Mouse (Mus musculus) small intestine, adult 2 months (tissue): ENCODE measurements around the gene Gpr35.

Experiments used
- CTCF ChIP-seq: fragments of 200-500 bp; IDR thresholded peaks from 2 replicates; pipeline ENCODE4 v1.5.1; 2012; ENCODE audit warnings: low read depth, mild to moderate bottlenecking, control low read depth, inconsistent platforms, low read length, moderate library complexity, mixed read lengths; ENCODE audit not compliant: insufficient replicate concordance, insufficient read length; ENCODE audit errors: extremely low read depth
- POLR2A ChIP-seq: fragments of 200-500 bp; IDR thresholded peaks from 2 replicates; pipeline ENCODE4 v1.6.1; 2012; ENCODE audit warnings: low read depth, mild to moderate bottlenecking, control low read depth, inconsistent platforms, low read length, moderate library complexity

DNA sequence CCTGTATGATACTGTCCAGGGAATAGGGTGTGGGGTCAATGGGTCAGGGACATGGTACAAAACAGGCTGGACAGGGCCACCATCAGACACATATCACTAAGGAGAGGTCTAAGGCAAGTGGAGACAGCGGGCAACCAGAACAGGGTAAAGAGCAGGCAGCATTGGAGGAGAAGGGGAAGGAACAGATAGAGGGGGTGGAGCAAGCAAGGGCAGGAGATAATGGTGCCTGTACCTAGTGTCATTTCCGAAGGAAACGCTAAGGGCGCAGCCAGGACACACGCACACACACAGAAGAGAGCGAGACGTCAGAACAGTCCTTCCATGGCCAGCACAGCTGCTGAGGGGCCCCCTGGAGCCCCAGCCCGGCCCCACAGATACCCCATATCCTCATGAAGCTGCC lies 75.9 kb downstream of the Gpr35 start:
- TF ChIP-seq POLR2A = no peak
- TF ChIP-seq CTCF = no peak
